Mouse (Mus musculus): ENCODE measurements around the gene Trim8. TPM values are rescaled to one million over a fixed set of nuclear protein-coding genes. Genes with fewer than 3 reads are reported as not detected.

The Trim8 gene
- total and polyA plus RNA-seq, 2 experiments from 2014 or later: 29.7 to 115 TPM

GRCm38 (mm10) chr19:46521698-46522097 is 20.2 kb downstream of the Trim8 start:
- Histone ChIP-seq H3K4me1 (ENCODE audit: insufficient read depth, low read length) (peaks cover 33% of the 10 kb centered on the region), H3K4me2 (ENCODE audit: low read depth, low read length) (no peak overlapping the region), H3K36me3 (ENCODE audit: insufficient read depth, low read length) (peaks cover under 1% of the 10 kb centered on the region; the same call in 1 of the 2 replicates), H3K9ac (replicated peaks; ENCODE audit: low read length) (no peak overlapping the region), H3K27ac (no peak overlapping the region), H3K27me3 (ENCODE audit: insufficient read depth, low read length) (no peaks in the 10 kb centered on the region), H3K9me3 (ENCODE audit: low read length) (no peaks in the 10 kb centered on the region), H3K4me3 (ENCODE audit: low read length) (no peak overlapping the region)
- DNase-seq (ENCODE audit: low spot score) (no peak), ATAC-seq (no peak)
- TF ChIP-seq CTCF (IDR thresholded peaks at IDR 0.05; ENCODE audit: low read depth): no peak

- H3K27ac ChIP-seq: no peak overlapping the region
- DNase-seq (ENCODE audit: low spot score) (no peak), ATAC-seq (no peak)
- H3K4me2 ChIP-seq (ENCODE audit: low read depth, low read length): no peak overlapping the region
- peaks cover 33% of the 10 kb centered on the region for H3K4me1 ChIP-seq (ENCODE audit: insufficient read depth, low read length)
- no peaks in the 10 kb centered on the region for H3K9me3 ChIP-seq (ENCODE audit: low read length)
- H3K4me3 ChIP-seq (ENCODE audit: low read length): no peak overlapping the region
- no peaks in the 10 kb centered on the region for H3K36me3 ChIP-seq (ENCODE audit: insufficient read depth, low read length)
- no peaks in the 10 kb centered on the region for H3K27me3 ChIP-seq (ENCODE audit: insufficient read depth, low read length)
- H3K9ac ChIP-seq (replicated peaks; ENCODE audit: low read length): no peak overlapping the region
- WGBS: 45% methylated on average over 15 of the region's 15 CpGs
- no peak for TF ChIP-seq CTCF (IDR thresholded peaks at IDR 0.05; ENCODE audit: low read depth)
Observed at GRCm38 (mm10) chr19:46522433-46523044, 21.0 kb downstream of the Trim8 start.

GRCm38 (mm10) chr19:46523131-46523479 is 21.6 kb downstream of the Trim8 start:
- Histone ChIP-seq H3K9ac (replicated peaks; ENCODE audit: low read length) (0 out of 2 replicates have a peak overlapping the region, but pooled peaks have one; percentile 7), H3K27me3 (ENCODE audit: insufficient read depth, low read length) (no peaks in the 10 kb centered on the region), H3K27ac (peak overlapping the region; percentile 70), H3K4me3 (ENCODE audit: low read length) (no peak overlapping the region), H3K4me1 (ENCODE audit: insufficient read depth, low read length) (peaks cover 28% of the 10 kb centered on the region), H3K4me2 (ENCODE audit: low read depth, low read length) (peak overlapping the region; percentile 52), H3K36me3 (ENCODE audit: insufficient read depth, low read length) (no peaks in the 10 kb centered on the region), H3K9me3 (ENCODE audit: low read length) (no peaks in the 10 kb centered on the region)
- DNase-seq (ENCODE audit: low spot score) (no peak), ATAC-seq (no peak)
- no peak for TF ChIP-seq CTCF (IDR thresholded peaks at IDR 0.05; ENCODE audit: low read depth)

- H3K27ac ChIP-seq: peak overlapping the region; percentile 70
- H3K4me3 ChIP-seq (ENCODE audit: low read length): peak overlapping the region; percentile 7; the same call in 1 of the 2 replicates
- peak overlapping the region; percentile 14 for H3K9ac ChIP-seq (replicated peaks; ENCODE audit: low read length)
- TF ChIP-seq CTCF (IDR thresholded peaks at IDR 0.05; ENCODE audit: low read depth): no peak
- no peaks in the 10 kb centered on the region for H3K36me3 ChIP-seq (ENCODE audit: insufficient read depth, low read length)
- 5% methylated on average over 20 of the region's 20 CpGs for WGBS
- no peaks in the 10 kb centered on the region for H3K9me3 ChIP-seq (ENCODE audit: low read length)
- peak; percentile 87 for ATAC-seq
- H3K27me3 ChIP-seq (ENCODE audit: insufficient read depth, low read length): no peaks in the 10 kb centered on the region
- peak overlapping the region; percentile 52 for H3K4me2 ChIP-seq (ENCODE audit: low read depth, low read length)
- H3K4me1 ChIP-seq (ENCODE audit: insufficient read depth, low read length): peaks cover 27% of the 10 kb centered on the region
- peak; percentile 82 for DNase-seq (ENCODE audit: low spot score)
Observed at GRCm38 (mm10) chr19:46523480-46524151, 22.1 kb downstream of the Trim8 start.

GRCm38 (mm10) chr19:46524152-46524544 is 22.6 kb downstream of the Trim8 start:
- Histone ChIP-seq H3K36me3 (ENCODE audit: insufficient read depth, low read length) (no peaks in the 10 kb centered on the region), H3K4me1 (ENCODE audit: insufficient read depth, low read length) (peaks cover 30% of the 10 kb centered on the region), H3K9ac (replicated peaks; ENCODE audit: low read length) (peak overlapping the region; percentile 14), H3K27me3 (ENCODE audit: insufficient read depth, low read length) (no peaks in the 10 kb centered on the region), H3K27ac (peak overlapping the region; percentile 70; the same call in 1 of the 2 replicates), H3K4me2 (ENCODE audit: low read depth, low read length) (peak overlapping the region; percentile 52), H3K4me3 (ENCODE audit: low read length) (peak overlapping the region; percentile 7; the same call in 1 of the 2 replicates), H3K9me3 (ENCODE audit: low read length) (no peaks in the 10 kb centered on the region)
- DNase-seq (ENCODE audit: low spot score) (no peak), ATAC-seq (no peak)
- 12% methylated on average over 6 of the region's 6 CpGs for WGBS
- no peak for TF ChIP-seq CTCF (IDR thresholded peaks at IDR 0.05; ENCODE audit: low read depth)

GRCm38 (mm10) chr19:46524601-46525321 is 23.3 kb downstream of the Trim8 start:
- Histone ChIP-seq H3K36me3 (ENCODE audit: insufficient read depth, low read length) (no peaks in the 10 kb centered on the region), H3K4me1 (ENCODE audit: insufficient read depth, low read length) (peaks cover 36% of the 10 kb centered on the region), H3K4me3 (ENCODE audit: low read length) (no peak overlapping the region), H3K4me2 (ENCODE audit: low read depth, low read length) (peak overlapping the region; percentile 52), H3K27me3 (ENCODE audit: insufficient read depth, low read length) (no peaks in the 10 kb centered on the region), H3K9ac (replicated peaks; ENCODE audit: low read length) (peak overlapping the region; percentile 14; the same call in 1 of the 2 replicates), H3K9me3 (ENCODE audit: low read length) (no peaks in the 10 kb centered on the region), H3K27ac (peak overlapping the region; percentile 70; the same call in 1 of the 2 replicates)
- 21% methylated on average over 14 of the region's 14 CpGs for WGBS
- DNase-seq (ENCODE audit: low spot score) (no peak), ATAC-seq (no peak)
- peak; percentile 24 for TF ChIP-seq CTCF (IDR thresholded peaks at IDR 0.05; ENCODE audit: low read depth)
